Mouse (Mus musculus): ENCODE measurements at regions not wholly inside any gene's neighbourhood (a gene's known extent, or its start where the extent isn't known, plus 50 kb on each side); places are given as distances from the start of the nearest gene placed in this dataset.

GRCm38 (mm10) chr9:61632602-61633001, 260.4 kb downstream of the Tle3 start:
- DNase-seq (ENCODE audit: inconsistent ontology term), result no peak

GRCm38 (mm10) chr9:61631097-61631496, 258.9 kb downstream of the Tle3 start:
- no peak for DNase-seq (ENCODE audit: inconsistent ontology term)

- DNase-seq (ENCODE audit: inconsistent ontology term), result no peak
Measured at GRCm38 (mm10) chr9:61627801-61628574, 255.8 kb downstream of the Tle3 start.

GRCm38 (mm10) chr9:61622933-61623332, 250.8 kb downstream of the Tle3 start:
- no peak for DNase-seq (ENCODE audit: inconsistent ontology term)

GRCm38 (mm10) chr9:61621939-61622338, 249.8 kb downstream of the Tle3 start:
- no peak for DNase-seq (ENCODE audit: inconsistent ontology term)

- peak; percentile 41 for DNase-seq (ENCODE audit: inconsistent ontology term)
Measured at GRCm38 (mm10) chr9:61620786-61621185, 248.6 kb downstream of the Tle3 start.

- DNase-seq (ENCODE audit: inconsistent ontology term), result peak; percentile 36
Measured at GRCm38 (mm10) chr9:61620105-61620504, 247.9 kb downstream of the Tle3 start.

GRCm38 (mm10) chr9:61618510-61619249, 246.5 kb downstream of the Tle3 start:
- DNase-seq (ENCODE audit: inconsistent ontology term), result peak; percentile 82

- DNase-seq (ENCODE audit: inconsistent ontology term), result no peak
Measured at GRCm38 (mm10) chr9:61617979-61618378, 245.8 kb downstream of the Tle3 start.

- DNase-seq (ENCODE audit: inconsistent ontology term), result no peak
Measured at GRCm38 (mm10) chr9:61615556-61615955, 243.4 kb downstream of the Tle3 start.

- no peak for DNase-seq (ENCODE audit: inconsistent ontology term)
Measured at GRCm38 (mm10) chr9:61607576-61607975, 235.4 kb downstream of the Tle3 start.

GRCm38 (mm10) chr9:61602353-61602978, 230.3 kb downstream of the Tle3 start:
- no peak for DNase-seq (ENCODE audit: inconsistent ontology term)

- no peak for DNase-seq (ENCODE audit: inconsistent ontology term)
Measured at GRCm38 (mm10) chr9:61601911-61602310, 229.7 kb downstream of the Tle3 start.

GRCm38 (mm10) chr9:61597287-61597686, 225.1 kb downstream of the Tle3 start:
- DNase-seq (ENCODE audit: inconsistent ontology term), result no peak

GRCm38 (mm10) chr9:61596410-61597108, 224.4 kb downstream of the Tle3 start:
- DNase-seq (ENCODE audit: inconsistent ontology term), result no peak

GRCm38 (mm10) chr9:61595170-61595967, 223.2 kb downstream of the Tle3 start:
- no peak for DNase-seq (ENCODE audit: inconsistent ontology term)

- no peak for DNase-seq (ENCODE audit: inconsistent ontology term)
Measured at GRCm38 (mm10) chr9:61593991-61594390, 221.8 kb downstream of the Tle3 start.

GRCm38 (mm10) chr9:61589727-61590299, 217.6 kb downstream of the Tle3 start:
- no peak for DNase-seq (ENCODE audit: inconsistent ontology term)

- DNase-seq (ENCODE audit: inconsistent ontology term), result peak; percentile 40
Measured at GRCm38 (mm10) chr9:61583281-61584072, 211.3 kb downstream of the Tle3 start.

GRCm38 (mm10) chr9:61581046-61581445, 208.9 kb downstream of the Tle3 start:
- DNase-seq (ENCODE audit: inconsistent ontology term), result no peak

Data from Muller cell, postnatal 12 days (primary cell).